Mouse (Mus musculus) lung, postnatal 4 days (tissue): ENCODE measurements around the gene Acbd5.
"Not testable (repeated sequence)": the region's sequence is repeated elsewhere in the genome, so short reads cannot be mapped to it uniquely, and the experiment has no call there.

Experiments
- DNase-seq, 2 experiments: peaks; one replicate each; pipeline ENCODE4 v3.0.0; 2021

Acbd5 gene

GRCm38 (mm10) chr2:23067552-23068369, at the start of gene Acbd5:
Gene Acbd5 (plus strand): TSS chr2:23068167.
- peak; percentile 96 to 97 for DNase-seq

- DNase-seq = no peak
Observed at GRCm38 (mm10) chr2:23019170-23019569, 48.8 kb upstream of the Acbd5 start.

- no peak for DNase-seq
Observed at GRCm38 (mm10) chr2:23021320-23021719, 46.6 kb upstream of the Acbd5 start.

GRCm38 (mm10) chr2:23021721-23022120, 46.2 kb upstream of the Acbd5 start:
- peak; percentile 16 to 30 for DNase-seq

- DNase-seq = no peak
Observed at GRCm38 (mm10) chr2:23023023-23023422, 44.9 kb upstream of the Acbd5 start.

GRCm38 (mm10) chr2:23023714-23024282, 44.2 kb upstream of the Acbd5 start:
- DNase-seq = no peak

- no peak for DNase-seq
Observed at GRCm38 (mm10) chr2:23026379-23026778, 41.6 kb upstream of the Acbd5 start.

- no peak for DNase-seq
Observed at GRCm38 (mm10) chr2:23028826-23029225, 39.1 kb upstream of the Acbd5 start.

GRCm38 (mm10) chr2:23030631-23031030, 37.3 kb upstream of the Acbd5 start:
- no peak for DNase-seq

- no peak for DNase-seq
Observed at GRCm38 (mm10) chr2:23034692-23035435, 33.1 kb upstream of the Acbd5 start.

- DNase-seq = no peak
Observed at GRCm38 (mm10) chr2:23035467-23035866, 32.5 kb upstream of the Acbd5 start.

- peak; percentile 55 to 61 for DNase-seq
Observed at GRCm38 (mm10) chr2:23039082-23040000, 28.6 kb upstream of the Acbd5 start.

GRCm38 (mm10) chr2:23040001-23040646, 27.8 kb upstream of the Acbd5 start, which contains the start of gene Abi1:
Gene Abi1 (minus strand): TSS chr2:23040241.
- peak; percentile 94 to 96 for DNase-seq

GRCm38 (mm10) chr2:23040690-23041089, 27.3 kb upstream of the Acbd5 start:
- not testable (repeated sequence) for DNase-seq

GRCm38 (mm10) chr2:23041457-23041856, 26.5 kb upstream of the Acbd5 start:
- peak in 1 of 2 experiments; percentile 14 for DNase-seq

- DNase-seq = no peak
Observed at GRCm38 (mm10) chr2:23042189-23042588, 25.8 kb upstream of the Acbd5 start.

GRCm38 (mm10) chr2:23045703-23046102, 22.3 kb upstream of the Acbd5 start:
- DNase-seq = no peak

- no peak for DNase-seq
Observed at GRCm38 (mm10) chr2:23048006-23048405, 20.0 kb upstream of the Acbd5 start.

- DNase-seq = no peak
Observed at GRCm38 (mm10) chr2:23051890-23052289, 16.1 kb upstream of the Acbd5 start.

GRCm38 (mm10) chr2:23052523-23052922, 15.4 kb upstream of the Acbd5 start:
- DNase-seq = peak; percentile 47 to 60

GRCm38 (mm10) chr2:23068370-23068737, 387 bp downstream of the Acbd5 start:
- DNase-seq = no peak
